Mouse (Mus musculus) erythroblast, adult 5-6 weeks (primary cell): ENCODE results near the gene Meis2. TPM values are rescaled to one million over a fixed set of nuclear protein-coding genes. Genes with fewer than 3 reads are reported as not detected.

Experiments
- ATAC-seq: replicated peaks from 2 replicates; pipeline ENCODE4 v1.8.0; 2016; ENCODE audit warnings: moderate number of reproducible peaks, mild to moderate bottlenecking, moderate TSS enrichment, inconsistent platforms; ENCODE audit not compliant: poor library complexity, low FRiP score, severe bottlenecking
- total RNA-seq, 2 experiments: library from RNA; stranded (forward) in 1 of 2; stranded (reverse) in 1 of 2; fragments of 150-400 nt in 1 of 2; fragments of 200-764, 138-1000 nt in 1 of 2; gene quantifications; 2 replicates each; pipeline versions ENCODE4 v1.2.3 to v1.2.4; 2015 to 2017; ENCODE audit warnings: low replicate concordance in 2 of 2

The Meis2 gene
- total RNA-seq, 2 experiments from 2014 or later = not detected

GRCm38 (mm10) chr2:115919141-115920071, 146.2 kb downstream of the Meis2 start:
- no peak for ATAC-seq

DNA sequence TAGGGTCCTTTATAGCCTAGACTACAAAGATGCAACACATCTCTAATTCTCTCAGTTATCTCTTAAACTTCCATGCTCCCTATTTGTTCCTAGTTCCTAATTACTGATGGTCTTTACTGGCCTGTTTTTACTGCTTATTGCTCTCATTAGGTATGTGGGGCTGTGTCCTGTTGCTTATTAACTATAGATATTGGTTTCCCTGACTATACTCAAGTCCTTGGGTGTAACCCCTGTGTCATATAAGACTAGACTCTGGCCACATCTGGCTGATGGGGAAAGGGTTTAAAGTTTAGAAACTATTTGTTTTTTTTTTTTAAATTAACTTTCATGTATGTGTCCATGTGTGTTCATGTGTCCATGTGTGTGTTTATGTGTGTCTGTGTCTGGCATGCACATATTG, 147.1 kb downstream of the Meis2 start:
- no peak for ATAC-seq

DNA sequence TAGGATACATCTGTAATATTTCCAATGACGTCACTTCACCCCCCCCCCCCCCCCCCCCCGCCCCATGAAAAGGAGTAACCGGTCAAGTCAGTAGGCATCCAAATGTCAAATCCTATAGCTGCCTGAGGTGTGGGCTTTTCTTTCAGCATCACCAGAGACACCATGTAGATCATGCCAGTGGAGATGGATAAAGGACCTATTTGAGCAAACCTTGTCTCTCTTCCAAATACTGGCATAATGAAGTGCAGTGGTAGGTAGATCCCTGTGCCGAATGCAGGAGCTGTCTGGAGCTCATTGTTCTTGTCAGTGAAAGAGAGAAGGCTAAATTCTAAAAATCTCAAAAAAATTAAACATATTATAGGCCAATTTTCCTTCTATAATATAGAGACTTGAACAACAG, 151.1 kb downstream of the Meis2 start:
- no peak for ATAC-seq

DNA sequence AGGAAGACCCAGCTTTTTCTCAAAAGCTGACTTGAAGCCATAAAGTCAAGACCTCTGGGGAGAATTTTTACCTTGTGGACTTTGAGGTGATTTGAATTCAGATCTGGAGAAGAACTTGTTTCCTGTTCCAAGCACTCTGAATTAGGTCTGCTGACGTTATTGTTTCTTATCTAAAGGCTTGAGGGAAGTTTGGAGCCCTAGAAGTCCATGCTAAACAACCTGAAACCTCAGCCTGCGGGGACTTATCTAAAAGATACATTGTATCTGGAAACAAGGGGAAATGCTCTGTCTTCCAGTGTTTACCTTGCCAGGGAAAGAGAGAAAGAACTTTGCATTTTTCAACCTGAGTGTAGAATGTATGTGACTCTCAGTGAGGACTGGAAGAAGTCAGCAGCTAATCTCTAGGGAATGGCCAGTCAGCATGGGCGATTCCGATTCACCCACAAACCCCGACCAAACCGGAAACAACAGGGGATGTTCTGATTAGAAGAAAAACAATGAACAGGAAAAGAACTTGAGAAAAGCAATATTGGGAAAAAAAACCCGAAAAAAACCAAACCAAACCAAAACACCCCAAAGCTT, 152.6 kb downstream of the Meis2 start:
- ATAC-seq = no peak

DNA sequence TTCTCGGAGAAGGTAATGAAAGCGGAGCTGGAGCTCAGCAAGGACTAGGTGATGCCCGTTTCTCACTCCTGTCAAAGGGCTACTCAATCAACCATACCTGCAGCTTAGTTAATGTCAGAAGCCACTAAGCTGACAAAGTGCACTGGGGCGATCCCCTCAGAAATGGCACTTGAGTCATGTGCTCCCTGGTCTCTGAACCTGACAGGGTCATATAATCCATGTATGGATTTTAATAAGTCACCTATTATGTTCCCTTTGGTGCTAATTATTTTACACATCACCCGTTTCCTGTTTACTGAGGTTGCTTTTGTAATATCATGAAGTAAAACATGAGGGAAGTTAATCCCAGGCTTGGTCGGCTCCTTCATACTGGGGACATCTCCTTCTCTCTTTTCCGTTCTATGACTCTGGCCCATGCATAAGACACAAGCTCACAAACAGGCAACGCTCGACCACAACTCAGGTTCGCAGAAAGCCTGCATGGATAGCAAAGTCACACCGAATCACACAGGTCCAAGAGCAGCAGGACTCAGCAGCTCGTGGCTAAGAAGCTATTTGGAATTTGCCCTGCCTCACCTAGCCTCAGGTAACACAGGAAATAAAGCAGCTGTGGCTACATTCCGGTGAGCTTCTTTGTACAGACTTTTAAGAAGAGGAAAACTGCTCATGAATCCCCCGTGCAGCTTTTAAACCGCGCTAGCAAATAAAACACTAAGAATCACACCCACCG, 153.6 kb downstream of the Meis2 start:
- no peak for ATAC-seq

- no peak for ATAC-seq
Measured at GRCm38 (mm10) chr2:115910217-115910616, 155.4 kb downstream of the Meis2 start.

DNA sequence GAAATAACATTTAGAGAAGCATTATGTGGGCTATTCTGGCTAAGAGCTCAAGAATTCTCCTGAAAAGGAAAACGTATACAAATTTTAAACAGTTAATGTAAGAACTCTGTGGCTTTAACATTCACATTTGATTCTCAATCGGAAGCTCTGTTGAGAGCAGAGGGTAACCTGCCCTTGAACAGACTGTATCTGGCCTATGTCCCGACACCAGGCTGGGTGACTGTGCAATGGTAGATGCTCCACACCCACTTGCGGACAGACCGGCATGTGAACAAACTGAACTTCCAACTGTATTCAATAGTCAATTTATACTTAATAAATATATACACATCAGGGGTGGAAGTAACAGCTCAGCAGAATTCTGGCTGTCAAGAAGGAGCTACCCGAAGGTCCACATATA, 164.6 kb downstream of the Meis2 start:
- ATAC-seq = no peak

GRCm38 (mm10) chr2:115897559-115897958, 168.1 kb downstream of the Meis2 start:
- ATAC-seq = no peak

- ATAC-seq = no peak
Measured at GRCm38 (mm10) chr2:115897001-115897400, 168.6 kb downstream of the Meis2 start.

- no peak for ATAC-seq
Measured at GRCm38 (mm10) chr2:115895717-115896116, 169.9 kb downstream of the Meis2 start.

DNA sequence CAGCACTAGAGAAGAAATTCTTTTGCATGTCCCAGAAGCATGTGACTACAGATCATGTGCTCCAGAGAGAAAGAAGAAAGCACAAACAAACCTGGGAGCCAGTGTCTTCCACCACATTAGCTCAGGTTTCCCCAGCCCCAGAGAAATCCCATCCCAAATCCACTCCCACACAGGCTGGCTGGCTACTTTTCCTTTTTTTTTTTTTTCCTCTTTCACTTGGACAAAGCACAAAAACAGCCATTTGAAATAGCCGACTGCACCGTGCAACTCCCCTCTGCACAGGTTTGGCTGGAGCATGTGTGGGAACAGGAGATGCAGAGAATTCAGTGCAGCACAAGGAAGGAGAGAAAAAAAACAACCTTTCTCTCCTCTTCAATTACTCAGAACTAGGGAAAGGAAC, 170.4 kb downstream of the Meis2 start:
- no peak for ATAC-seq

GRCm38 (mm10) chr2:115893113-115893512, 172.5 kb downstream of the Meis2 start:
- ATAC-seq = no peak

GRCm38 (mm10) chr2:115890715-115891114, 174.9 kb downstream of the Meis2 start:
- no peak for ATAC-seq

DNA sequence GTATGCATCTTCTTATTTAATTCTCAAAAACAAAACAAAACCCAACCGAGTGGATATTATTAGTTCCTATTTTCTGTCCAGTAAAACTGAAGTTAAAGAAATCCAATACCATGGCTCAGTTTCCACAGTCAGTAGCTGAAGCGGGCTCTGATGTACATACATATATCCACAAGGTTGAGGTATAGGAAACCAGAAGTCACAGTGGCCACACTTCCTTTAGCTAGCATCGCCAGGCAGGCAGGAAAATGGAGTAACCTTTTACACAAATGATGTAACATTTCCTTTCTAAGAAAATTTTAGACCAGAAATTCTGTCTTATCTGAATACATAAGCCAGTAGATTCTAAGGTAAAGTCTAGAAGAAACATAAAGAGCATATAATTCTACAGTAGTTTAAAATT, 175.6 kb downstream of the Meis2 start:
- no peak for ATAC-seq

- ATAC-seq = no peak
Measured at GRCm38 (mm10) chr2:115889212-115889611, 176.4 kb downstream of the Meis2 start.

DNA sequence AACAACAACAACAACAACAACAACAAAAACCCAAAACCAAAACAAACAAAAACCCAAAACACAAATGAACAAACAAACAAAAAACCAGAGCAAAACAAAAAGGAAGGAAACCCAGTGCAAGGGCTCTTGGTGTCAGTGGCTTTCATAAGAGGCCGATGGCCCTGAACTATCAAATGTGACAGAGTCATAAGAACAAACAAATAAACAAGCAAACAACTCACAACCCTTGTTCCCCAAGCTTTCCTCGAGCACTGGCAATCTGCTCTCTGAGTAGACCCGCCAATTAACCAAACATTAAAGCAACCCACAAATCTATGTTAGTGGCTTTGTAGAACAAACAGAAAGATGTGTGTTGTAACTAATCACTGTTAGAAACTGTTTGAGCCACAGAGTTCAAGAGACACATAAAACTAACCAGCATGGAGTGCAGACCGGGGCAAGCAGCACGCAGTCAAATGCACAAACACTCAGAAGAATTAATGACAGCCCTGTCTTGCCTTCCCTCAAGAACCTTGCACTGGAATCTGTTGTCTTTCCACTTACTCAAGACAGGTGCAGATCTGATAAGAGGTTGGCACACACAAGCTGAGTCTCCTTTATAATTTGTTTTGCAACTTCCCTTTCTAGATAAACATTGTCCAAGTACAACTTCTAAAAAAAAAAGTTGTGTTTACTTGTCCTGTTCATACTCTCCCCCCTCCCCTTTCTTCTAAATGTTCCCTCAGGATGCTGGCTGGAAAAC, 177.1 kb downstream of the Meis2 start:
- ATAC-seq = no peak

- no peak for ATAC-seq
Measured at GRCm38 (mm10) chr2:115887631-115888030, 178.0 kb downstream of the Meis2 start.

DNA sequence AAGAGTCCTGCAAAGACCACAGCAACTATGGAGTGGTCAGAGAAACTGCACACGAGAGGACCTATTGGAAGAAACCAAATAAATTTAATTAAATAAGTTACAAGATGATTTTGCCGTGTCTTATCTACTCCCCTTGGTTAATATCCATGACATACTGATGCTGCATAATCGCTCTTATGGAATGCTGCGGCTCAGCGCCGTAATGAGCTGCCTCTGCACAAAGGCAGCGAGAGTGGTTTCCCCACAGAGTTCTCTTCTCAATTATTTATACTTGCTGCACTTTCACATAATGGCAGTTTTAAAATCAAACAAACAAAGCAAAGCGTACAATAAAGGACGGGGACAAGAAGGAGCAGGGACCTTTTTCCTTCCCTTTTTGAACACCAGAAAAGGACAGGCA, 181.5 kb downstream of the Meis2 start:
- ATAC-seq = no peak

- ATAC-seq = no peak
Measured at GRCm38 (mm10) chr2:115883520-115883919, 182.1 kb downstream of the Meis2 start.
